Mouse (Mus musculus): ENCODE measurements at regions not wholly inside any gene's neighbourhood (a gene's known extent, or its start where the extent isn't known, plus 50 kb on each side); places are given as distances from the start of the nearest gene placed in this dataset.

GRCm38 (mm10) chr6:88964071-88964470 is 62.0 kb downstream of the Tpra1 start:
- CTCF ChIA-PET: no interaction called here

- CTCF ChIA-PET: no interaction called here
These were observed 62.9 kb downstream of the Tpra1 start for GRCm38 (mm10) chr6:88964911-88965310.

- CTCF ChIA-PET: no interaction called here
These were observed 63.5 kb downstream of the Tpra1 start for GRCm38 (mm10) chr6:88965361-88966226.

GRCm38 (mm10) chr6:88966501-88966900 is 64.5 kb downstream of the Tpra1 start:
- CTCF ChIA-PET: no interaction called here

DNA sequence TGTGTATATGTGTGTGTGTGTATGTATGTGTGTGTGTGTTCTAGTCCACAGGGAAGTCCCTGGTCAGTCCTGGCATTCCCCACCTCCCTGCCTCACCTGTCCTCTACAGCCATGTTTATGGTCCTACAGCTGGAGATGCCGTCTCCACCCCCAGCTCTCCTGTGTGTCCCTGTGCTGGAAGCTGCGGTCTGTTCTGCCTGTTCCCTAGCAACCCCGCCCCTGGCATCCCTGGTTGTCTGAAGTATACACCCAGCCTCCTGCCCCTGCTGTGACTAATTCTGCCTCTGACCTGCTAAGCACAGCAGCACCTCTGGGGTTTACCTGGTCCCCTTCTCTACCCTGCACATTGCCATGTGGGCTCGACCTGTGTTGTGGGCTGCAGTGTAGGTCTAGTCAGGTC is 66.8 kb downstream of the Tpra1 start:
- CTCF ChIA-PET: no interaction called here

DNA sequence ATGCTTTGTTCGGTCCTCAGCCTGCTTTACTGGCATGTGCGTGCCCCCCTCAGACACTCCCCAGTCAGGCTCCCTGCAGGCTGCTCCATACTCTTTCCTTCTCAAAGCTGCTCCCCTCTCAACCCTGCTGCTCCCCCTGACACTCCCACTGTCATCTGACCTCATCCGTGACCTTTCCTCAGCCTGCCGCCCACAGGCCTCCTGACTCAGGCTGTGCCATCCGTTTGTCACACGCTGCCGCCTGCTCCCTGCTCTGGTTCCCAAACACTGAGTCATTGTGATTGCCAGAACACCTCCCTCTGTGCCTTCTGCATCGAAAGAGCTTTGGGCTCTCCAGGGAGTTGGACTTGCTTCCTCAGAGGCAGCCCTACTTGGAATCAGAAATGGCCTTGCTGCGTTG is 69.7 kb downstream of the Tpra1 start:
- CTCF ChIA-PET: no interaction called here

GRCm38 (mm10) chr6:88974457-88974856 is 72.4 kb downstream of the Tpra1 start:
- CTCF ChIA-PET: no interaction called here

DNA sequence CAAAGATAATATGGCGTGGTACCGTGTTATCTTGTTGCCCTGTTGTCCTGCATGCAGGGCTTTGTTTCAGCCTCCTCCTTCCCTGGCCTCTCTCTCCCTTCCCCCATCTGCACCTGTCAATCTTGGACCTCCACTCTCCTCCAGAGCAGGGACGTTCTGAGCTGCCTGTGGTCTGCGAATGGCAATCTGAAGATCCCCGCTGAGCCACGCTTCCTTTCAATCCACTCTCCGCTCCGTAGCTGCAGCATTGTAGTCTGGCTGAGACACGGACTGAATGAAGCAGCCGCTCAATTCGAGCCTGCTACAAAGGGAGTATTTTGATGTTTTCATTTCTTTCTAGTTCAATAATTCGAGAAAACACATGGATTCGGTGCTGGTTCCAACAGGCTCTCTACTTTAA is 74.5 kb downstream of the Tpra1 start:
- CTCF ChIA-PET: no interaction called here

DNA sequence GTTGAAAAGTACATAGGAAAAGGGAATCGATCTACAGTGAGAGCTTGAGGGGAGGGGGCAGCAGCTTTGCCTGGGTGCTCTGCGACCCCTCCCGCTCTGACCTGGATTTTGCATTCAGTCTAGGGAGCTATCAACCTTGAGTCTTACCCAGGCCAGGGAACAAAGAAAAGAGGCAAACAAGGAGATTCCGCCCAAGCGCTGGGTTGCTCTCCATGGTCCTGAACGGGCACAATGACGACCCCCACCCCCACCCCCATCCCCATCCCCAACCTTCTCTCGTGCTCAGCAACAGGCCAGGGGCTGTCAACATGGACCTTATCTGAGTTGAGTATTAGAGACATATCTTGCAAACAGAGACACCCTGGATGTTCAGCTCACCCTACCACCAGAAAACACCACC is 74.9 kb downstream of the Tpra1 start:
- CTCF ChIA-PET: no interaction called here

DNA sequence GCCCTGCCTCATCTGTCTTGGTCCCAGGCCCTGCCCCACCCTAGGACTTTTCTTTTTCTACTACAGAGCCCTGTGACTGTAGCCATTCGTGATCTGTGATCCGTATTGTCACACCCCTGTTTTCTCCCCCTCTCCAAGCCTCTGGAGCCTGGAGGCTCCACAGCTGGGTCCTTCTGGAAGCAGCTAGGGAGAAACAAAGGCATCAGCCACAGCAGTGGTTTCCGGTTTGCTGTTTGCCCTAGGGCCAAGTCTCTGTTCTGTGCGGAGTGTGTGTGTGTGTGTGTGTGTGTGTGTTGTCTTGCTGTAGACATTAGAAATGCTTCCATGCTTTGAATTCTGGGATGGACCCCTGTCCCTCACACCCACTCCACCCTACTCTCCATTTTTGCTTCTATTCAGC is 76.9 kb downstream of the Tpra1 start:
- CTCF ChIA-PET: no interaction called here

- CTCF ChIA-PET: no interaction called here
These were observed 78.1 kb downstream of the Tpra1 start for GRCm38 (mm10) chr6:88980112-88980511.

- CTCF ChIA-PET: no interaction called here
These were observed 79.5 kb downstream of the Tpra1 start for GRCm38 (mm10) chr6:88981544-88981943.

DNA sequence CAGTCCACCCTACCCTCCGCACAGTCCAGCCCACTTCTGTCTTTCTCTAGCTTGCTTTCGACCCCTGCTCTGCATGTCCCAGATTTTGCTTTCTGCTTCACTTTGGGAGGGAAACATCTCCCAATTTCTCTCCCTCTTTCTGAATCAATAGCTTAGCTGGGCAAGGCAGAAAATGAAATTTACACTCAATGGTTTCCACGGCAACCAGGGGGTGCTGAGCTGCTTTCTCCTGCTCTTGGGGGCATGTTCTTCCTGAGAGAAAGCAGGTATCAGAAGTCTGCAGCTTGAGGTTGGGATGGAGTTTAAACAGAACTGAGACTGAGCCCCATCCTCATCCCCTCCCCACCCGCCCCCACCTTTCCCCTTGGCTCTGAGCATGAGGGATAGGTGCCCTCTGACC is 82.1 kb downstream of the Tpra1 start:
- CTCF ChIA-PET: interaction anchor here (0.5 kb wide), 1 partner anchor 132 kb away, joined by 4 read pairs; no protein-coding TSS in a partner anchor

- CTCF ChIA-PET: interaction anchor here (0.5 kb wide), 1 partner anchor 132 kb away, joined by 4 read pairs; no protein-coding TSS in a partner anchor
These were observed 82.8 kb downstream of the Tpra1 start for GRCm38 (mm10) chr6:88984863-88985262.

GRCm38 (mm10) chr6:88988551-88988950 is 86.5 kb downstream of the Tpra1 start:
- CTCF ChIA-PET: no interaction called here

DNA sequence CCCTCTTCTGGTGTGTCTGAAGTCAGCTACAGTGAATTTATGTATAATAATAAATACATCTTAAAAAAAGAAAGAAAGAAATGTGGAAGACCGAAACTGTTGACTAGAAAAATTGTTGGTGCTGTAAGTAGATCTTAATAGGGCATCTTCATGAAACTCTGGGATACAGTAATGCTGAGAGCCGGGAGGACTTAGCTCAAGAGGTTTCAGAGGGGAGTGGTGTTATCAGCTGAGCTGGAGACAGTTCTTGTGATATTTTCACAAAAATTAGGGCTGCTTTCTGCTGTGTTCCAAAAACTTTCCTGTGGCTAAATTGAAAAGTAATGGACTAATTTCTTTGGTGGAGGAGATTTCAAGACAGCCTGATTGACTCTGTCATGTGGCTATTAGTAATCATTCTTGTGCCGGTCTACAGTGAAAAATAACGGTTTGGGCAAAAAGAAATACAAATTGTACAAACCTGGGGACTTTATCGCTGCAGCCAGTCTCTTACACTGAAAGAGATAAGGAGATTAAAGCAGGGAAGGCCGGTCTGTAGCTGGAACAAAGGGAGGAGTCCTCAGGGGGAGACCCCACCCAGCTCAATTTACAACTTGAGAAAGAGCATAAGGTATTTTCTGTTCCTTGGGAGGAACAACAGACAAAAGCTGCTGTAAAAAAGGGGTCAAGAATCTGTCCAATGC is 87.7 kb downstream of the Tpra1 start:
- CTCF ChIA-PET: no interaction called here

DNA sequence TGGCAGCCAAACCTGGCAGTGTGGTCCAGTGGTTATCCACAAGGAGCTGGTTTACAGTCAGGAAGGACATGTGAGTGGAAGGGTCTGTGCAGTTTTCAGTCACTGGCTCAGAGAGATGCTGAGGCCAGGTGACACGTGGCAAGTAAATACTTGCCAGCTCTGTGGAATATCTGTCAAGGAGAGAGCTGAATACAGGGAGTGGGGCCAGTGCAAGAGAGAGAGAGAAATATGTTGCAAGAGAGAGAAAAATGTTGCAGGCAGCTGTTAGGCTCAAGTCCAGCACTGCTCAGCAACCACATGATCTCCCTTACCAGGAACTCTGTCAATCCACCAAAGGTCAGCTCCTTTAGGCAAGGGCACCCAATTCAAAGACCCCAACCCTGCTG is 88.2 kb downstream of the Tpra1 start:
- CTCF ChIA-PET: no interaction called here

GRCm38 (mm10) chr6:88995077-88995476 is 93.0 kb downstream of the Tpra1 start:
- CTCF ChIA-PET: no interaction called here

- CTCF ChIA-PET: no interaction called here
These were observed 97.1 kb downstream of the Tpra1 start for GRCm38 (mm10) chr6:88998927-88999722.

- CTCF ChIA-PET: no interaction called here
These were observed 98.3 kb downstream of the Tpra1 start for GRCm38 (mm10) chr6:89000359-89000758.

- CTCF ChIA-PET: no interaction called here
These were observed 101.3 kb downstream of the Tpra1 start for GRCm38 (mm10) chr6:89003197-89003923.

DNA sequence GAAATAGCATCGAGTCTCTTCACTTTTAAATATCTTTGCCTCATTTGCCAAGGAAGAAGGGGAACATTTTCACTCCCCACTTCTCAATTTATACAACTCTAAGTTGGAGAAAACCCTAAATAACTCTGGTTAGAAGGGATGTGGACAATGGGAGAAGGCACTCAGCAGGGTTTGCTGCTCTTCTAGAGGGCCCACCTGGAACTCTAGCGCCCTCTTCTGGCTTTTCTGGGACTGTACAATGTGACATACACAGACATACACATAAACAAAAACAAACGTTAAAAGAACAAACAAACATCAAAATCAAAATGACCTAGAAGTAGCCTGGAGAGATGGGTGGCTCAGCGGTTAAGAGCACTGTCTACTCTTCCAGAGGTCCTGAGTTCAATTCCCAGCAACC is 103.0 kb downstream of the Tpra1 start:
- CTCF ChIA-PET: no interaction called here
